Mouse (Mus musculus) limb, embryonic 10.5 days (tissue): Measurements from ENCODE around the gene Vstm4. TPM values are rescaled to one million over a fixed set of nuclear protein-coding genes. Genes with fewer than 3 reads are reported as not detected.

ENCODE experiments used
- DNase-seq: peaks from one replicate; pipeline ENCODE4 v3.0.0-alpha.2; 2017; ENCODE audit warnings: low spot score
- H3K27ac ChIP-seq: fragments of 300-500 bp; sonication (generic); 2 replicates; pipeline ENCODE4 v1.5.1; 2016; ENCODE audit warnings: mild to moderate bottlenecking
- H3K27me3 ChIP-seq: fragments of 300-500 bp; sonication (generic); 2 replicates; pipeline ENCODE4 v1.6.1; 2016; ENCODE audit warnings: low read depth, mild to moderate bottlenecking; ENCODE audit not compliant: poor library complexity, severe bottlenecking
- H3K36me3 ChIP-seq: fragments of 300-500 bp; sonication (generic); 2 replicates; pipeline ENCODE4 v1.6.1; 2016; ENCODE audit warnings: mild to moderate bottlenecking, moderate library complexity
- H3K4me1 ChIP-seq: fragments of 300-500 bp; sonication (generic); 2 replicates; pipeline ENCODE4 v1.6.1; 2016
- H3K4me3 ChIP-seq: fragments of 300-500 bp; sonication (generic); 2 replicates; pipeline ENCODE4 v1.5.1; 2016; ENCODE audit warnings: mild to moderate bottlenecking, moderate library complexity
- H3K9me3 ChIP-seq: fragments of 300-500 bp; sonication (generic); replicated peaks from 2 replicates; pipeline ENCODE4 v1.6.1; 2016; ENCODE audit warnings: mild to moderate bottlenecking
- WGBS: fragments of 180-500 bp; shearing (Covaris S2); methylation state at CpG from one replicate; pipeline ENCODE4 v1.1.7; 2016; 5-methylcytosine and 5-hydroxymethylcytosine counted together
- polyA plus RNA-seq: library from polyadenylated mRNA; unstranded; fragments of >200 nt; fragmentation: Nextera tagmentation; extraction: Ambion mirVana; gene quantifications from 2 replicates; pipeline ENCODE4 v1.2.1, GENCODE M21; 2016

Gene Vstm4
- polyA plus RNA-seq, 1 experiment from 2014 or later, result 1.4 TPM

GRCm38 (mm10) chr14:32833847-32834246 lies 22.7 kb upstream of the Vstm4 start, which contains the start of gene Fam170b:
Gene Fam170b (plus strand): TSS chr14:32833962.
- H3K27me3 ChIP-seq, result no peaks in the 10 kb centered on the region
- no peaks in the 10 kb centered on the region for H3K9me3 ChIP-seq
- no peaks in the 10 kb centered on the region for H3K4me1 ChIP-seq
- H3K27ac ChIP-seq, result no peak within 1 kb of the TSS
- WGBS, result 80% methylated on average over 8 of the region's 8 CpGs
- no peak within 1 kb of the TSS for H3K4me3 ChIP-seq
- no peak for DNase-seq
- no peaks in the 10 kb centered on the region for H3K36me3 ChIP-seq

GRCm38 (mm10) chr14:32835181-32835580 lies 21.4 kb upstream of the Vstm4 start:
- Histone ChIP-seq H3K4me1 (no peaks in the 10 kb centered on the region), H3K27me3 (no peaks in the 10 kb centered on the region), H3K4me3 (no peak overlapping the region), H3K36me3 (no peaks in the 10 kb centered on the region), H3K27ac (no peak overlapping the region), H3K9me3 (no peaks in the 10 kb centered on the region)
- DNase-seq, result no peak
- 81% methylated on average over 14 of the region's 14 CpGs for WGBS

- H3K4me3 ChIP-seq, result no peak overlapping the region
- no peaks in the 10 kb centered on the region for H3K36me3 ChIP-seq
- H3K27ac ChIP-seq, result no peak overlapping the region
- no peak for DNase-seq
- 90% methylated on average over 14 of the region's 14 CpGs for WGBS
- no peaks in the 10 kb centered on the region for H3K9me3 ChIP-seq
- H3K4me1 ChIP-seq, result no peaks in the 10 kb centered on the region
- H3K27me3 ChIP-seq, result no peaks in the 10 kb centered on the region
Measured at GRCm38 (mm10) chr14:32835596-32835995, 21.0 kb upstream of the Vstm4 start.

GRCm38 (mm10) chr14:32836191-32836590 lies 20.4 kb upstream of the Vstm4 start:
- Histone ChIP-seq H3K4me1 (no peaks in the 10 kb centered on the region), H3K27me3 (no peaks in the 10 kb centered on the region), H3K36me3 (no peaks in the 10 kb centered on the region), H3K27ac (no peak overlapping the region), H3K4me3 (no peak overlapping the region), H3K9me3 (no peaks in the 10 kb centered on the region)
- DNase-seq, result no peak
- WGBS, result 88% methylated on average over 11 of the region's 11 CpGs

DNA sequence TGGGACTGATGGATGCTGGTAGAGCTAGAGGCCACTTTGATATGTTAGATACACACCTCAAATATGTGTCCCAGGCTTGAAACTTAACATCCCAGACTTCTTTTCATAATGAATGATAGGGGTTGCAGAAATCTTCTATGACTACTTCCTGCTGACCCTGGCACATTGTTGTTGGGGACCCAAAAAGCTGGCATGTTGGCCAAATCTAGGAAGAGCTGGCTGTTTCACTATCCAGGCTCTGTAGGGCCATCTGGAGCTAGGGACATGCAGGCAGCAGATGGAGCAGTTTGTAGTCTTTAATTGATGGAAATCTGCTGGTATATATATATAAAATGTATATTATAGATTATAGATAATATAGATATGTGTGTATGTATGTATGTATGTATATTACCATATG lies 14.5 kb upstream of the Vstm4 start:
- H3K36me3 ChIP-seq, result no peaks in the 10 kb centered on the region
- DNase-seq, result no peak
- H3K4me1 ChIP-seq, result no peaks in the 10 kb centered on the region
- H3K4me3 ChIP-seq, result no peak overlapping the region
- H3K9me3 ChIP-seq, result no peaks in the 10 kb centered on the region
- H3K27ac ChIP-seq, result no peak overlapping the region
- H3K27me3 ChIP-seq, result no peaks in the 10 kb centered on the region

GRCm38 (mm10) chr14:32854059-32854458 lies 2.5 kb upstream of the Vstm4 start:
- no peak overlapping the region for H3K4me3 ChIP-seq
- no peak for DNase-seq
- WGBS, result 91% methylated on average over 4 of the region's 4 CpGs
- H3K36me3 ChIP-seq, result no peaks in the 10 kb centered on the region
- H3K27ac ChIP-seq, result no peak overlapping the region
- peaks cover 34% of the 10 kb centered on the region for H3K27me3 ChIP-seq
- no peaks in the 10 kb centered on the region for H3K9me3 ChIP-seq
- peaks cover 8% of the 10 kb centered on the region; the same call in 1 of the 2 replicates for H3K4me1 ChIP-seq

DNA sequence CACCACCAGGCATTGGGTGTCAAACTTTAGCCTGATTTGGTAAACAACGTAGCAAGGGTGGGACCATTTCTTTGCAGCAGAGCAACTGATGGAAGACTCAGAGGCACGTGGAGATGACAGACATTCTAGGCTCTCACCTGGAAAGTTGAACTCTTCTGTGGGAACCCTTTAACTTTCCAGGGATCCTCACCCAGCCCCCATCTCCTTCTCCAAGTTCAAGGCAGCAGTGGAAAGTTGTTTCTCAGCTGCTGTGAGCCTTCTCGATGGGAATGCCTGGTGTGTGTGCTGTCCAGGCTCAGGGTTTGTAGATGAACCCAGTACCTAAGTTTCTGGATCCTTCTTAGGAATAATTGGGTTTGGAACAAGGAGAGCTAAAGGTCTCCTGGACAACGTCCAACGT lies 310 bp upstream of the Vstm4 start:
- Histone ChIP-seq H3K4me3 (peak overlapping the region; percentile 63), H3K27ac (no peak overlapping the region), H3K9me3 (no peaks in the 10 kb centered on the region), H3K36me3 (no peaks in the 10 kb centered on the region), H3K4me1 (peaks cover 20% of the 10 kb centered on the region), H3K27me3 (peaks cover 38% of the 10 kb centered on the region)
- WGBS, result 37% methylated on average over 5 of the region's 5 CpGs
- DNase-seq, result no peak

GRCm38 (mm10) chr14:32858361-32858760 lies 1.8 kb downstream of the Vstm4 start:
- H3K4me1 ChIP-seq, result peaks cover 24% of the 10 kb centered on the region
- 96% methylated on average over 10 of the region's 10 CpGs for WGBS
- no peak overlapping the region for H3K27ac ChIP-seq
- DNase-seq, result peak; percentile 22
- H3K36me3 ChIP-seq, result no peaks in the 10 kb centered on the region
- no peak overlapping the region for H3K4me3 ChIP-seq
- H3K27me3 ChIP-seq, result peaks cover 38% of the 10 kb centered on the region
- H3K9me3 ChIP-seq, result no peaks in the 10 kb centered on the region

- 90% methylated on average over 6 of the region's 6 CpGs for WGBS
- no peak overlapping the region for H3K4me3 ChIP-seq
- H3K27me3 ChIP-seq, result peaks cover 38% of the 10 kb centered on the region
- no peak overlapping the region for H3K27ac ChIP-seq
- DNase-seq, result peak; percentile 16
- no peaks in the 10 kb centered on the region for H3K9me3 ChIP-seq
- no peaks in the 10 kb centered on the region for H3K36me3 ChIP-seq
- H3K4me1 ChIP-seq, result peaks cover 24% of the 10 kb centered on the region
Measured at GRCm38 (mm10) chr14:32858941-32859510, 2.5 kb downstream of the Vstm4 start.

DNA sequence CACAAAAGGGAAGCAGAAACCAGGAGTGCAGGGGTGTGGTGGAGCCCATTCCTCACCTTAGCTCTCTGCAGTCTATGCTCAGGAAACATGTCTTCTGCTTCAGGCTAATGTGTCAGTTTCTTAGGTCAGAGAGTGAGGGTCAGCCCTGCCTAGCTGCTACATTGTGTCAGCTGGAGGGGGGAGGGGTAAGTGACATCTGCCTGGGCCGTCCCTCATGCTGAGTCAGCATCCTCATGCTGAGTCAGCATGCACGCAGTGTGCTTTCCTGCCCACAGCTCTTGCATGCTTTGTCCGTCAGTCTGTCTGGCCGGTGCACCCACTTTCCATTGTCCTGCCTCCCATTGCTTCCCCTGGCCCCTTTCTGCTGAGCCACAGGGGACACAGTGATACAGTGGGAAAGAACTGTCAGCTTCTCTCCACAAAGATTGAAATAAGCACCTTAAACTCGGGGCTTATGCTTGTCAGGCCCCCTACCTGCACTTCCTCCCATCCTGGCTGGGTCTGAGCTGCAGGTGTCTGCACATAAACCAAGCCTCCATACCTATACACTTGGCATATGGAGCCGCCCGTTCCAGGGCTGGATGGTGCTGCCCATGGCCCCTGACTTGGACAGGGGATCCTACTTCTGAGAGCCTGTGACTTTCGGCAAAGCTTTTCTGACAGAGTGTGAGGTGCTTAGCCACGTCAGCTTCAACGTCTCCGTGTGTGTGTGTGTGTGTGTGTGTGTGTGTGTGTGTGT lies 3.4 kb downstream of the Vstm4 start:
- Histone ChIP-seq H3K9me3 (no peaks in the 10 kb centered on the region), H3K4me3 (no peak overlapping the region), H3K36me3 (no peaks in the 10 kb centered on the region), H3K27ac (no peak overlapping the region), H3K27me3 (peaks cover 38% of the 10 kb centered on the region), H3K4me1 (peaks cover 24% of the 10 kb centered on the region)
- 69% methylated on average over 11 of the region's 11 CpGs for WGBS
- DNase-seq, result peak; percentile 26

GRCm38 (mm10) chr14:32861149-32861581 lies 4.6 kb downstream of the Vstm4 start:
- Histone ChIP-seq H3K4me1 (peaks cover 24% of the 10 kb centered on the region), H3K27me3 (peaks cover 31% of the 10 kb centered on the region), H3K4me3 (no peak overlapping the region), H3K36me3 (no peaks in the 10 kb centered on the region), H3K27ac (no peak overlapping the region), H3K9me3 (no peaks in the 10 kb centered on the region)
- DNase-seq, result no peak
- 36% methylated on average over 6 of the region's 6 CpGs for WGBS

DNA sequence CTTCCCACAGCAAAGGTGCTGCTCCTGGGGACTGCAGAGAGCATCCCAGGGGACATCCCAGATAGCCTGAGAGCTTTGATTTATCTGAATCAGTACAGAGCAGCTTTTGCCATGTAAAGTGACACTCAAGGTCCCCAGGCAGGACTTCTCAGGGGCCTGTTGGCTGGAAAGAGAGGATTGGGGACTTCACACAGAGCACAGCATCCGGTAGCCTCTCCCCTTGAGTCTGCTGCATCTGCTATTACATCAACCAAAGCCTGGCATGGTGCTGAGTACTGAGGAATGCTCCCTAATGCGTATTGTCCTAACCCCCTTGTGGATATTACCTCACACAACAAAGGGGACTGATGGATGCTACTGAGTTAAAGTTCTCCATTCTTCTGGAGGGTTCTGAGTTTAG lies 5.1 kb downstream of the Vstm4 start:
- H3K4me1 ChIP-seq, result peaks cover 21% of the 10 kb centered on the region
- no peaks in the 10 kb centered on the region for H3K36me3 ChIP-seq
- H3K9me3 ChIP-seq, result no peaks in the 10 kb centered on the region
- DNase-seq, result no peak
- H3K27me3 ChIP-seq, result peaks cover 27% of the 10 kb centered on the region
- 63% methylated on average over 2 of the region's 2 CpGs for WGBS
- no peak overlapping the region for H3K4me3 ChIP-seq
- H3K27ac ChIP-seq, result no peak overlapping the region

DNA sequence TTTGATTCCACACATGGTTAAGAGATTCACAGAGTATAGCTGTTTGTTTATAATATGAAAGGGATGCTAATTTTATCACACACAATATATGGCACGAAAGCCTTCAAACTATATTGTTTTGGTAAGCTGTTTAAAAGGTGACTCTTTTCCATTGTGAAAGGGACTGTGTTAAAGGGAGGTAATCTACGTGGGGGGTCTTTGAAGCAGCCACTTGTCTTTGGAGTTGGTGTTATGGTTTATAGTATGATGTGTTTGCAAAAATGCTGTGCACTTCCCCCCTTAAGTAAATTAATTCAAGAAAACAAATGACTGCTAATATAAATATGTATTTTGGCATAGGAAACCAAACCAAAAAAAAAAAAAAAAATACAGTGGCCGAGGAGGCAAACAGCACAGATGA lies 8.8 kb downstream of the Vstm4 start:
- Histone ChIP-seq H3K27me3 (no peaks in the 10 kb centered on the region), H3K9me3 (no peaks in the 10 kb centered on the region), H3K27ac (no peak overlapping the region), H3K36me3 (no peaks in the 10 kb centered on the region), H3K4me1 (peaks cover 9% of the 10 kb centered on the region), H3K4me3 (no peak overlapping the region)
- 86% methylated on average over 3 of the region's 3 CpGs for WGBS
- DNase-seq, result no peak
